In genomic region chr11:65769990-65770389, GRCm38 (mm10) we compare ENCODE assay signal across 18 mouse cellular contexts. TPM values are rescaled to one million over a fixed set of nuclear protein-coding genes. Genes with fewer than 3 reads are reported as not detected.
DNase-seq lines count a peak whose midpoint lies in the region; ATAC-seq and TF ChIP-seq lines count a peak whose summit lies in the region.
"Had no signal": no experiment of that assay in that cellular context is flagged by ENCODE, and none has a peak within 500 bp of the region (broad histone marks: within the 10 kb centered on the region; RNA-seq: fewer than 3 reads in every experiment).

No protein-coding gene starts in this region.

- H3K79me2 ChIP-seq in MEL (ENCODE audit: control insufficient read depth, insufficient read depth, low read length, poor library complexity): peaks cover 18% of the 10 kb centered on the region

- H3K4me2 ChIP-seq in liver, embryonic 12.5 days: no peak overlapping the region
- no peak overlapping the region for H3K4me2 ChIP-seq in liver, postnatal 0 days (ENCODE audit: low read depth, low read length)
- H3K4me2 ChIP-seq: embryonic facial prominence, embryonic 12.5 days; forebrain, embryonic 15.5 days; heart, embryonic 12.5 days; hindbrain, embryonic 14.5 days had no signal

- WGBS in liver, embryonic 12.5 days (ENCODE audit: insufficient replicate concordance): 32% methylated on average over 5 of the region's 5 CpGs
- 39% methylated on average over 5 of the region's 5 CpGs for WGBS in liver, postnatal 0 days (ENCODE audit: insufficient replicate concordance)

- H3K4me1 ChIP-seq in liver, embryonic 12.5 days: peaks cover 70% of the 10 kb centered on the region
- H3K4me1 ChIP-seq in liver, postnatal 0 days (ENCODE audit: insufficient read depth): peaks cover 16% of the 10 kb centered on the region
- peaks cover 28 to 47% of the 10 kb centered on the region in 2 experiments for H3K4me1 ChIP-seq in MEL (ENCODE audit: control insufficient read depth in 1 of 2, insufficient read depth in 2 of 2, low read length in 2 of 2)
- H3K4me1 ChIP-seq: embryonic facial prominence, embryonic 12.5 days; hindbrain, embryonic 10.5 days had no signal

- TF ChIP-seq EP300 in liver, postnatal 0 days (IDR thresholded peaks at IDR 0.05; ENCODE audit: low read depth): no peak
- TF ChIP-seq EP300 in MEL (IDR thresholded peaks at IDR 0.05; ENCODE audit: low read depth in 1 of 2, low read length in 2 of 2): peak; percentile 79 to 82; a peak in 3 of 4 replicates

- intact Hi-C loops in left cerebral cortex, postnatal 4 days (cut with DNase I): no loop called here

- H3K36me3 ChIP-seq in liver, embryonic 12.5 days: no peaks in the 10 kb centered on the region
- no peaks in the 10 kb centered on the region; the same call in 1 of the 2 replicates for H3K36me3 ChIP-seq in liver, postnatal 0 days (replicated peaks; ENCODE audit: insufficient read depth, low read length)
- peaks cover 3 to 49% of the 10 kb centered on the region in 2 experiments; a peak in 3 of 4 replicates for H3K36me3 ChIP-seq in MEL (ENCODE audit: control insufficient read depth in 1 of 2, insufficient read depth in 2 of 2, low read length in 2 of 2)
- H3K36me3 ChIP-seq: embryonic facial prominence, embryonic 12.5 days; forebrain, embryonic 15.5 days; heart, embryonic 12.5 days; hindbrain, embryonic 10.5 days had no signal

- DNase-seq in liver, postnatal 0 days: no peak
- peak; percentile 87 for DNase-seq in MEL (ENCODE audit: low read depth, low spot score)
- DNase-seq in embryo, embryonic 9.5 days (ENCODE audit: extremely low spot score): no peak
- DNase-seq in left cerebral cortex, postnatal 4 days: no peak
- DNase-seq in thymus, postnatal 4 days: no peak
- DNase-seq: adrenal gland, postnatal 10 days; cerebellum, adult 11-12 months; cerebellum, adult 9-11 months; embryo, embryonic 11 days; gastrocnemius, postnatal 10 days had no signal

- no peaks in the 10 kb centered on the region for H3K9me3 ChIP-seq in liver, embryonic 12.5 days (replicated peaks)
- H3K9me3 ChIP-seq in liver, postnatal 0 days (ENCODE audit: low read length): no peaks in the 10 kb centered on the region
- H3K9me3 ChIP-seq in MEL (replicated peaks; ENCODE audit: insufficient read depth, low read length): no peaks in the 10 kb centered on the region
- H3K9me3 ChIP-seq: embryonic facial prominence, embryonic 12.5 days; forebrain, embryonic 15.5 days; heart, embryonic 12.5 days; hindbrain, embryonic 10.5 days had no signal

- TF ChIP-seq RAD21 in MEL (IDR thresholded peaks at IDR 0.05; ENCODE audit: low read depth, low read length): no peak

- H3K4me3 ChIP-seq in liver, embryonic 12.5 days: no peak overlapping the region
- no peak overlapping the region for H3K4me3 ChIP-seq in liver, postnatal 0 days (ENCODE audit: low read depth, low read length)
- no peak overlapping the region for H3K4me3 ChIP-seq in MEL (ENCODE audit: control insufficient read depth in 1 of 2, insufficient read depth in 1 of 2, low read depth in 2 of 2, low read length in 2 of 2)
- H3K4me3 ChIP-seq: embryonic facial prominence, embryonic 12.5 days; forebrain, embryonic 15.5 days; heart, embryonic 12.5 days; hindbrain, embryonic 10.5 days had no signal

- no peak for TF ChIP-seq CTCF in liver, postnatal 0 days (IDR thresholded peaks at IDR 0.05; ENCODE audit: low read depth)
- no peak for TF ChIP-seq CTCF in MEL (IDR thresholded peaks at IDR 0.05 in 2 of 3, conservative IDR thresholded peaks at IDR 0.05 in 1 of 3; ENCODE audit: control insufficient read depth in 1 of 3, insufficient read depth in 1 of 3, low read depth in 2 of 3, low read length in 3 of 3, poor library complexity in 1 of 3, severe bottlenecking in 1 of 3)

- no peak for ATAC-seq in liver, embryonic 12.5 days
- no peak for ATAC-seq in liver, postnatal 0 days
- peak; percentile 94 for ATAC-seq in granulocyte monocyte progenitor cell, adult 5-6 weeks (replicated peaks; ENCODE audit: poor library complexity, severe bottlenecking)
- ATAC-seq: forebrain, embryonic 15.5 days had no signal

- H3K9ac ChIP-seq in liver, embryonic 12.5 days: no peak overlapping the region
- no peak overlapping the region for H3K9ac ChIP-seq in liver, postnatal 0 days (replicated peaks)
- no peak overlapping the region for H3K9ac ChIP-seq in MEL (ENCODE audit: control insufficient read depth, low read depth, low read length, poor library complexity, severe bottlenecking)
- H3K9ac ChIP-seq: embryonic facial prominence, embryonic 12.5 days; forebrain, embryonic 15.5 days; heart, embryonic 12.5 days; hindbrain, embryonic 14.5 days had no signal

- no peaks in the 10 kb centered on the region for H3K27me3 ChIP-seq in liver, embryonic 12.5 days (replicated peaks)
- no peaks in the 10 kb centered on the region for H3K27me3 ChIP-seq in liver, postnatal 0 days (ENCODE audit: insufficient read depth, low read length)
- no peaks in the 10 kb centered on the region for H3K27me3 ChIP-seq in MEL (ENCODE audit: control insufficient read depth in 1 of 2, insufficient read depth in 2 of 2, low read length in 2 of 2)
- H3K27me3 ChIP-seq: CH12.LX; embryonic facial prominence, embryonic 12.5 days; forebrain, embryonic 15.5 days; heart, embryonic 12.5 days had no signal

- H3K27ac ChIP-seq in liver, embryonic 12.5 days: peak overlapping the region; percentile 32; the same call in 1 of the 2 replicates
- no peak overlapping the region for H3K27ac ChIP-seq in liver, postnatal 0 days (ENCODE audit: low read depth)
- peak overlapping the region; percentile 51; the same call in 1 of the 2 replicates for H3K27ac ChIP-seq in MEL (ENCODE audit: control insufficient read depth, low read depth, low read length)
- H3K27ac ChIP-seq: embryonic facial prominence, embryonic 12.5 days; forebrain, embryonic 15.5 days; hindbrain, embryonic 10.5 days; hindbrain, embryonic 14.5 days had no signal

- TF ChIP-seq POLR2A in MEL (IDR thresholded peaks at IDR 0.05; ENCODE audit: control insufficient read depth in 1 of 2, insufficient read depth in 1 of 2, low read depth in 1 of 2, low read length in 2 of 2, poor library complexity in 1 of 2): no peak

TF ChIP-seq in MEL, 35 proteins besides CTCF, POLR2A, EP300 and RAD21 (continues in another document):
- TF ChIP-seq MAFK (IDR thresholded peaks at IDR 0.05; ENCODE audit: borderline replicate concordance, low read depth, low read length) (no peak), POLR2AphosphoS5 (IDR thresholded peaks at IDR 0.05; ENCODE audit: borderline replicate concordance, low read depth, low read length) (no peak), ZMIZ1 (IDR thresholded peaks at IDR 0.05; ENCODE audit: low read depth, low read length) (no peak), POLR2AphosphoS2 (IDR thresholded peaks at IDR 0.05; ENCODE audit: low read length) (no peak), SIN3A (IDR thresholded peaks at IDR 0.05; ENCODE audit: low read length) (peak; percentile 58), GABPA (IDR thresholded peaks at IDR 0.05; ENCODE audit: low read depth, low read length) (no peak), ZNF384 (IDR thresholded peaks at IDR 0.05; ENCODE audit: low read depth, low read length) (no peak), USF1 (IDR thresholded peaks at IDR 0.05; ENCODE audit: low read depth, low read length) (no peak), E2F4 (IDR thresholded peaks at IDR 0.05; ENCODE audit: borderline replicate concordance, low read depth, low read length) (no peak), ZKSCAN1 (IDR thresholded peaks at IDR 0.05; ENCODE audit: low read depth, low read length) (no peak), MYC (IDR thresholded peaks at IDR 0.05; ENCODE audit: low read depth, low read length) (no peak), MYB (IDR thresholded peaks at IDR 0.05; ENCODE audit: low read depth, low read length) (no peak), JUND (IDR thresholded peaks at IDR 0.05; ENCODE audit: low read depth, low read length) (no peak), NELFE (IDR thresholded peaks at IDR 0.05; ENCODE audit: low read depth, low read length) (no peak), MAX (IDR thresholded peaks at IDR 0.05; ENCODE audit: low read length) (no peak), ETS1 (IDR thresholded peaks at IDR 0.05; ENCODE audit: low read depth, low read length) (peak; percentile 84), TCF12 (IDR thresholded peaks at IDR 0.05; ENCODE audit: low read depth, low read length) (peak; percentile 82), BHLHE40 (IDR thresholded peaks at IDR 0.05; ENCODE audit: borderline replicate concordance, low read depth, low read length) (no peak), MXI1 (IDR thresholded peaks at IDR 0.05; ENCODE audit: low read depth, low read length) (no peak), USF2 (IDR thresholded peaks at IDR 0.05; ENCODE audit: borderline replicate concordance in 1 of 2, insufficient read depth in 1 of 2, low read depth in 1 of 2, low read length in 2 of 2) (no peak), ZC3H11A (IDR thresholded peaks at IDR 0.05; ENCODE audit: low read depth, low read length) (no peak), GATA1 (IDR thresholded peaks at IDR 0.05; ENCODE audit: low read depth, low read length) (peak; percentile 90), ELF1 (IDR thresholded peaks at IDR 0.05; ENCODE audit: low read depth, low read length) (no peak), MEF2A (IDR thresholded peaks at IDR 0.05; ENCODE audit: extremely low read depth, insufficient replicate concordance, low read depth, low read length, poor library complexity, severe bottlenecking) (no peak)

RNA-seq across cellular contexts. Expression of gene Map2k4, which starts 18.1 kb away (rescaled TPM):
- 43.6 and 44.3 TPM in 2 replicates for polyA plus RNA-seq in liver, embryonic 12.5 days (2016; fragmentation: Nextera tagmentation; extraction: Ambion mirVana)
- 21.7 and 23.6 TPM in 2 replicates for polyA plus RNA-seq in liver, postnatal 0 days (2015; fragmentation: Nextera tagmentation; extraction: Ambion mirVana)
- total RNA-seq in MEL (2012; rRNA removed): 20.0 and 24.5 TPM in 2 replicates
- polyA plus RNA-seq in MEL (2012; ENCODE audit: insufficient read depth in 1 of 2, insufficient read length in 2 of 2, low read depth in 1 of 2, low replicate concordance in 2 of 2, missing spikeins in 1 of 2): 10 to 100 TPM; 21.8 to 70.7 TPM
- 44.3 and 50.8 TPM in 2 replicates for total RNA-seq in granulocyte monocyte progenitor cell, adult 5-6 weeks (2014; fragmentation: Nextera tagmentation)
- 31.2 and 31.4 TPM in 2 replicates for total RNA-seq in granulocyte monocyte progenitor cell, adult 5-6 weeks (2017)
- total RNA-seq in left cerebral cortex, postnatal 4 days (2021): 100 to 1,000 TPM; 147 to 159 TPM

RNA-seq across cellular contexts. Expression of gene Zkscan6, which starts 37.0 kb away (rescaled TPM):
- 7.5 and 8.9 TPM in 2 replicates for polyA plus RNA-seq in liver, embryonic 12.5 days (2016; fragmentation: Nextera tagmentation; extraction: Ambion mirVana)
- polyA plus RNA-seq in liver, postnatal 0 days (2015; fragmentation: Nextera tagmentation; extraction: Ambion mirVana): 3.6 and 4.1 TPM in 2 replicates
- total RNA-seq in MEL (2012; rRNA removed): 16.5 and 18.1 TPM in 2 replicates
- polyA plus RNA-seq in MEL (2012; ENCODE audit: insufficient read depth in 1 of 2, insufficient read length in 2 of 2, low read depth in 1 of 2, low replicate concordance in 2 of 2, missing spikeins in 1 of 2): 10 to 100 TPM in 1 of 2 experiments, not detected in 1; 12.0 TPM
- total RNA-seq in granulocyte monocyte progenitor cell, adult 5-6 weeks (2014; fragmentation: Nextera tagmentation): 10.7 and 11.4 TPM in 2 replicates
- 11.4 and 20.8 TPM in 2 replicates for total RNA-seq in granulocyte monocyte progenitor cell, adult 5-6 weeks (2017)
- total RNA-seq in left cerebral cortex, postnatal 4 days (2021): 10 to 100 TPM; 12.3 to 12.9 TPM
